Mouse (Mus musculus): ENCODE results near the gene Spin2f. TPM values are rescaled to one million over a fixed set of nuclear protein-coding genes. Genes with fewer than 3 reads are reported as not detected.
"Not testable (repeated sequence)": the region's sequence is repeated elsewhere in the genome, so short reads cannot be mapped to it uniquely, and the experiment has no call there.

The Spin2f gene
- polyA plus RNA-seq (2012; rRNA removed) (not detected in 2 replicates), polyA plus RNA-seq (2014; fragmentation: Nextera tagmentation; extraction: Ambion mirVana) (not detected in 2 replicates)

GRCm38 (mm10) chrX:31253594-31253993 lies at the start of gene Spin2f:
Spin2f (plus strand) TSS chrX:31253894.
- DNase-seq (ENCODE audit: low spot score); H3K4me3 ChIP-seq (replicated peaks; ENCODE audit: low read length); H3K36me3 ChIP-seq (ENCODE audit: control insufficient read depth, insufficient read depth, low read length); H3K4me1 ChIP-seq (ENCODE audit: control insufficient read depth, insufficient read depth, low read length); H3K27me3 ChIP-seq (ENCODE audit: control insufficient read depth, insufficient read depth, low read length); H3K9me3 ChIP-seq (ENCODE audit: control insufficient read depth, low read length); ATAC-seq (ENCODE audit: low FRiP score, low read depth); H3K27ac ChIP-seq (replicated peaks; ENCODE audit: low read depth, low read length); H3K4me2 ChIP-seq (replicated peaks; ENCODE audit: low read depth, low read length, severe bottlenecking); H3K9ac ChIP-seq (ENCODE audit: low read depth, low read length, severe bottlenecking): not testable (repeated sequence)
- WGBS = 57% methylated on average over 1 of the region's 6 CpGs

- not testable (repeated sequence) for H3K4me3 ChIP-seq (replicated peaks; ENCODE audit: low read length); H3K36me3 ChIP-seq (ENCODE audit: control insufficient read depth, insufficient read depth, low read length); H3K9me3 ChIP-seq (ENCODE audit: control insufficient read depth, low read length); H3K4me1 ChIP-seq (ENCODE audit: control insufficient read depth, insufficient read depth, low read length); ATAC-seq (ENCODE audit: low FRiP score, low read depth); H3K27me3 ChIP-seq (ENCODE audit: control insufficient read depth, insufficient read depth, low read length); DNase-seq (ENCODE audit: low spot score); H3K4me2 ChIP-seq (replicated peaks; ENCODE audit: low read depth, low read length, severe bottlenecking); H3K27ac ChIP-seq (replicated peaks; ENCODE audit: low read depth, low read length); H3K9ac ChIP-seq (ENCODE audit: low read depth, low read length, severe bottlenecking)
- WGBS = 90% methylated on average over 7 of the region's 7 CpGs
Observed at GRCm38 (mm10) chrX:31212136-31212535, 41.6 kb upstream of the Spin2f start.

GRCm38 (mm10) chrX:31223536-31223935 lies 30.2 kb upstream of the Spin2f start:
- DNase-seq (ENCODE audit: low spot score); H3K9ac ChIP-seq (ENCODE audit: low read depth, low read length, severe bottlenecking); ATAC-seq (ENCODE audit: low FRiP score, low read depth); H3K4me2 ChIP-seq (replicated peaks; ENCODE audit: low read depth, low read length, severe bottlenecking); H3K4me1 ChIP-seq (ENCODE audit: control insufficient read depth, insufficient read depth, low read length); H3K4me3 ChIP-seq (replicated peaks; ENCODE audit: low read length); H3K27me3 ChIP-seq (ENCODE audit: control insufficient read depth, insufficient read depth, low read length); H3K36me3 ChIP-seq (ENCODE audit: control insufficient read depth, insufficient read depth, low read length); H3K27ac ChIP-seq (replicated peaks; ENCODE audit: low read depth, low read length): not testable (repeated sequence)
- peaks cover 17% of the 10 kb centered on the region for H3K9me3 ChIP-seq (ENCODE audit: control insufficient read depth, low read length)
- WGBS = 82% methylated on average over 9 of the region's 9 CpGs

GRCm38 (mm10) chrX:31235088-31235487 lies 18.6 kb upstream of the Spin2f start:
- ATAC-seq (ENCODE audit: low FRiP score, low read depth); H3K4me1 ChIP-seq (ENCODE audit: control insufficient read depth, insufficient read depth, low read length): not testable (repeated sequence)
- 67% methylated on average over 4 of the region's 4 CpGs for WGBS

GRCm38 (mm10) chrX:31241754-31242153 lies 11.9 kb upstream of the Spin2f start:
- DNase-seq (ENCODE audit: low spot score); H3K27ac ChIP-seq (replicated peaks; ENCODE audit: low read depth, low read length); H3K9me3 ChIP-seq (ENCODE audit: control insufficient read depth, low read length); H3K27me3 ChIP-seq (ENCODE audit: control insufficient read depth, insufficient read depth, low read length); H3K4me3 ChIP-seq (replicated peaks; ENCODE audit: low read length); H3K4me2 ChIP-seq (replicated peaks; ENCODE audit: low read depth, low read length, severe bottlenecking); H3K4me1 ChIP-seq (ENCODE audit: control insufficient read depth, insufficient read depth, low read length); H3K9ac ChIP-seq (ENCODE audit: low read depth, low read length, severe bottlenecking); ATAC-seq (ENCODE audit: low FRiP score, low read depth); H3K36me3 ChIP-seq (ENCODE audit: control insufficient read depth, insufficient read depth, low read length): not testable (repeated sequence)
- 79% methylated on average over 3 of the region's 3 CpGs for WGBS

More at GRCm38 (mm10) chrX:31235088-31235487, 18.6 kb upstream of the Spin2f start:
- not testable (repeated sequence) for H3K36me3 ChIP-seq (ENCODE audit: control insufficient read depth, insufficient read depth, low read length); H3K27ac ChIP-seq (replicated peaks; ENCODE audit: low read depth, low read length); H3K4me2 ChIP-seq (replicated peaks; ENCODE audit: low read depth, low read length, severe bottlenecking); H3K27me3 ChIP-seq (ENCODE audit: control insufficient read depth, insufficient read depth, low read length); H3K9ac ChIP-seq (ENCODE audit: low read depth, low read length, severe bottlenecking); H3K4me3 ChIP-seq (replicated peaks; ENCODE audit: low read length); DNase-seq (ENCODE audit: low spot score)
- peaks cover 14% of the 10 kb centered on the region for H3K9me3 ChIP-seq (ENCODE audit: control insufficient read depth, low read length)

Other genes with a start within 250 kb of the Spin2f start
- not detected in 2 replicates for gene Btbd35f29, start 136.2 kb upstream of the Spin2f start, polyA plus RNA-seq (2012; rRNA removed)
- gene Btbd35f29, start 136.2 kb upstream of the Spin2f start, polyA plus RNA-seq (2014; fragmentation: Nextera tagmentation; extraction: Ambion mirVana) = not detected in 2 replicates
- gene Btbd35f26, start 82.6 kb downstream of the Spin2f start, polyA plus RNA-seq (2012; rRNA removed) = not detected in 2 replicates
- gene Btbd35f26, start 82.6 kb downstream of the Spin2f start, polyA plus RNA-seq (2014; fragmentation: Nextera tagmentation; extraction: Ambion mirVana) = not detected in 2 replicates
- gene Btbd35f19, start 130.0 kb downstream of the Spin2f start, polyA plus RNA-seq (2012; rRNA removed) = not detected in 2 replicates
- gene Btbd35f19, start 130.0 kb downstream of the Spin2f start, polyA plus RNA-seq (2014; fragmentation: Nextera tagmentation; extraction: Ambion mirVana) = not detected in 2 replicates